Mouse (Mus musculus): Measurements from ENCODE around the gene Flt3. TPM values are rescaled to one million over a fixed set of nuclear protein-coding genes. Genes with fewer than 3 reads are reported as not detected.

The Flt3 gene
- total and polyA plus RNA-seq, 2 experiments from 2014 or later = 0.68 to 0.86 TPM

GRCm38 (mm10) chr5:147300917-147301780, 99.1 kb downstream of the Flt3 start:
- H3K4me3 ChIP-seq (ENCODE audit: low read depth, low read length) = no peak overlapping the region
- 0 out of 2 replicates have a peak, but pooled peaks cover 3% of the 10 kb centered on the region for H3K4me1 ChIP-seq (ENCODE audit: insufficient read depth)
- H3K9me3 ChIP-seq (ENCODE audit: low read length) = no peaks in the 10 kb centered on the region
- WGBS = 1% methylated on average over 21 of the region's 21 CpGs
- no peak for TF ChIP-seq CTCF (IDR thresholded peaks at IDR 0.05; ENCODE audit: low read depth)
- no peaks in the 10 kb centered on the region for H3K36me3 ChIP-seq (ENCODE audit: insufficient read depth)
- H3K27ac ChIP-seq (ENCODE audit: low read depth, low read length) = no peak overlapping the region
- H3K4me2 ChIP-seq (ENCODE audit: low read depth) = no peak overlapping the region
- no peak for DNase-seq
- ATAC-seq = no peak
- no peak overlapping the region for H3K9ac ChIP-seq
- H3K27me3 ChIP-seq (ENCODE audit: insufficient read depth, low read length) = peaks cover 88% of the 10 kb centered on the region

- ATAC-seq = no peak
- Histone ChIP-seq H3K27ac (ENCODE audit: low read depth, low read length) (no peak overlapping the region), H3K36me3 (ENCODE audit: insufficient read depth) (no peaks in the 10 kb centered on the region), H3K27me3 (ENCODE audit: insufficient read depth, low read length) (peaks cover 85% of the 10 kb centered on the region), H3K4me2 (ENCODE audit: low read depth) (no peak overlapping the region), H3K4me1 (ENCODE audit: insufficient read depth) (0 out of 2 replicates have a peak, but pooled peaks cover 3% of the 10 kb centered on the region), H3K9me3 (ENCODE audit: low read length) (no peaks in the 10 kb centered on the region), H3K9ac (no peak overlapping the region), H3K4me3 (ENCODE audit: low read depth, low read length) (no peak overlapping the region)
- TF ChIP-seq CTCF (IDR thresholded peaks at IDR 0.05; ENCODE audit: low read depth) = no peak
- 0% methylated on average over 4 of the region's 4 CpGs for WGBS
- DNase-seq = no peak
Measured at GRCm38 (mm10) chr5:147300001-147300363, 100.3 kb downstream of the Flt3 start.

GRCm38 (mm10) chr5:147299255-147300000, 100.9 kb downstream of the Flt3 start:
- DNase-seq = no peak
- Histone ChIP-seq H3K4me1 (ENCODE audit: insufficient read depth) (0 out of 2 replicates have a peak, but pooled peaks cover 3% of the 10 kb centered on the region), H3K27me3 (ENCODE audit: insufficient read depth, low read length) (peaks cover 87% of the 10 kb centered on the region), H3K9me3 (ENCODE audit: low read length) (no peaks in the 10 kb centered on the region), H3K27ac (ENCODE audit: low read depth, low read length) (no peak overlapping the region), H3K4me3 (ENCODE audit: low read depth, low read length) (no peak overlapping the region), H3K4me2 (ENCODE audit: low read depth) (no peak overlapping the region), H3K36me3 (ENCODE audit: insufficient read depth) (no peaks in the 10 kb centered on the region), H3K9ac (no peak overlapping the region)
- 1% methylated on average over 40 of the region's 41 CpGs for WGBS
- ATAC-seq = 0 out of 2 replicates have a peak, but pooled peaks have one; percentile 36
- peak; percentile 61 for TF ChIP-seq CTCF (IDR thresholded peaks at IDR 0.05; ENCODE audit: low read depth)

- Histone ChIP-seq H3K36me3 (ENCODE audit: insufficient read depth) (no peaks in the 10 kb centered on the region), H3K9me3 (ENCODE audit: low read length) (no peaks in the 10 kb centered on the region), H3K4me1 (ENCODE audit: insufficient read depth) (0 out of 2 replicates have a peak, but pooled peaks cover 3% of the 10 kb centered on the region), H3K27me3 (ENCODE audit: insufficient read depth, low read length) (peaks cover 87% of the 10 kb centered on the region), H3K4me3 (ENCODE audit: low read depth, low read length) (no peak overlapping the region), H3K27ac (ENCODE audit: low read depth, low read length) (no peak overlapping the region), H3K9ac (no peak overlapping the region), H3K4me2 (ENCODE audit: low read depth) (no peak overlapping the region)
- DNase-seq = no peak
- whole genome bisulfite sequencing = 59% methylated on average over 5 of the region's 5 CpGs
- no peak for TF ChIP-seq CTCF (IDR thresholded peaks at IDR 0.05; ENCODE audit: low read depth)
- ATAC-seq = no peak
Measured at GRCm38 (mm10) chr5:147297249-147297648, 103.0 kb downstream of the Flt3 start.

- Histone ChIP-seq H3K9me3 (ENCODE audit: low read length) (no peaks in the 10 kb centered on the region), H3K27ac (ENCODE audit: low read depth, low read length) (no peak overlapping the region), H3K4me1 (ENCODE audit: insufficient read depth) (no peaks in the 10 kb centered on the region), H3K4me2 (ENCODE audit: low read depth) (no peak overlapping the region), H3K9ac (no peak overlapping the region), H3K36me3 (ENCODE audit: insufficient read depth) (no peaks in the 10 kb centered on the region), H3K27me3 (ENCODE audit: insufficient read depth, low read length) (peaks cover 64% of the 10 kb centered on the region), H3K4me3 (ENCODE audit: low read depth, low read length) (no peak overlapping the region)
- 12% methylated on average over 20 of the region's 20 CpGs for WGBS
- ATAC-seq = no peak
- peak; percentile 51 for TF ChIP-seq CTCF (IDR thresholded peaks at IDR 0.05; ENCODE audit: low read depth)
- DNase-seq = no peak
Measured at GRCm38 (mm10) chr5:147294121-147294520, 106.2 kb downstream of the Flt3 start.

GRCm38 (mm10) chr5:147293127-147293910, 107.0 kb downstream of the Flt3 start:
- no peak overlapping the region for H3K27ac ChIP-seq (ENCODE audit: low read depth, low read length)
- ATAC-seq (peak; percentile 78), DNase-seq (peak; percentile 80)
- H3K9me3 ChIP-seq (ENCODE audit: low read length) = no peaks in the 10 kb centered on the region
- TF ChIP-seq CTCF (IDR thresholded peaks at IDR 0.05; ENCODE audit: low read depth) = peak; percentile 95
- 21% methylated on average over 18 of the region's 18 CpGs for WGBS
- no peak overlapping the region for H3K4me3 ChIP-seq (ENCODE audit: low read depth, low read length)
- H3K4me1 ChIP-seq (ENCODE audit: insufficient read depth) = no peaks in the 10 kb centered on the region
- H3K36me3 ChIP-seq (ENCODE audit: insufficient read depth) = no peaks in the 10 kb centered on the region
- peaks cover 57% of the 10 kb centered on the region for H3K27me3 ChIP-seq (ENCODE audit: insufficient read depth, low read length)
- H3K9ac ChIP-seq = no peak overlapping the region
- H3K4me2 ChIP-seq (ENCODE audit: low read depth) = no peak overlapping the region

Measured in forebrain, postnatal 0 days (tissue).